ENCODE assay signal across 8 mouse cellular contexts in genomic region chr6:121274356-121274755, GRCm38 (mm10). TPM values are rescaled to one million over a fixed set of nuclear protein-coding genes. Genes with fewer than 3 reads are reported as not detected.
A peak's percentile ranks its signal among the peaks of the same experiment; 100 is the strongest.
DNase-seq lines count a peak whose midpoint lies in the region; ATAC-seq lines count a peak whose summit lies in the region.

No protein-coding gene starts in this region.

- WGBS in limb, embryonic 11.5 days: 82% methylated on average over 3 of the region's 3 CpGs
- WGBS in limb, embryonic 10.5 days: 87% methylated on average over 3 of the region's 3 CpGs

- ATAC-seq in limb, embryonic 11.5 days (ENCODE audit: insufficient number of reproducible peaks, low FRiP score, low TSS enrichment, low read depth): no peak
- no peak for ATAC-seq in erythroid progenitor cell, adult 5-6 weeks (replicated peaks; ENCODE audit: low FRiP score, poor library complexity, severe bottlenecking)

- H3K36me3 ChIP-seq in limb, embryonic 11.5 days (ENCODE audit: control insufficient read depth, insufficient read depth, low read length): no peaks in the 10 kb centered on the region
- H3K36me3 ChIP-seq in limb, embryonic 10.5 days: no peaks in the 10 kb centered on the region

- no peak overlapping the region for H3K4me3 ChIP-seq in limb, embryonic 11.5 days (ENCODE audit: low read depth, low read length)
- H3K4me3 ChIP-seq in limb, embryonic 10.5 days: no peak overlapping the region

- H3K9me3 ChIP-seq in limb, embryonic 11.5 days (ENCODE audit: control insufficient read depth, low read length): no peaks in the 10 kb centered on the region
- no peaks in the 10 kb centered on the region for H3K9me3 ChIP-seq in limb, embryonic 10.5 days (replicated peaks)

- H3K9ac ChIP-seq in limb, embryonic 11.5 days (ENCODE audit: low read length): no peak overlapping the region

- no peak overlapping the region for H3K4me2 ChIP-seq in limb, embryonic 11.5 days (ENCODE audit: low read depth, severe bottlenecking)

- no peaks in the 10 kb centered on the region for H3K27me3 ChIP-seq in limb, embryonic 11.5 days (ENCODE audit: control insufficient read depth, insufficient read depth, low read length)
- H3K27me3 ChIP-seq in limb, embryonic 10.5 days (ENCODE audit: low read depth, poor library complexity, severe bottlenecking): no peaks in the 10 kb centered on the region

- no peak overlapping the region for H3K27ac ChIP-seq in limb, embryonic 11.5 days (replicated peaks; ENCODE audit: low read depth, low read length)
- no peak overlapping the region for H3K27ac ChIP-seq in limb, embryonic 10.5 days

- H3K4me1 ChIP-seq in limb, embryonic 11.5 days (ENCODE audit: control insufficient read depth, insufficient read depth, low read length): no peaks in the 10 kb centered on the region
- no peaks in the 10 kb centered on the region; the same call in 1 of the 2 replicates for H3K4me1 ChIP-seq in limb, embryonic 10.5 days

- DNase-seq in cerebellum, postnatal 10 days: peak; percentile 47 to 57
- no peak for DNase-seq in cerebellum, adult 8-10 months
- peak; percentile 38 for DNase-seq in limb, embryonic 11.5 days (ENCODE audit: low spot score)
- DNase-seq in limb, embryonic 10.5 days (ENCODE audit: low spot score): no peak
- peak; percentile 61 for DNase-seq in brain, adult 2 months (ENCODE audit: low read depth, low spot score)
- DNase-seq in layer of hippocampus, postnatal 10 days (ENCODE audit: low spot score in 2 of 2): peak; percentile 25 to 39
- peak; percentile 23 for DNase-seq in spleen, adult 12 weeks (ENCODE audit: low spot score)

RNA-seq across cellular contexts. Expression of gene Slc6a13, which starts 25.7 kb away (rescaled TPM):
- polyA plus RNA-seq in limb, embryonic 11.5 days (2014; fragmentation: Nextera tagmentation; extraction: Ambion mirVana): 0.81 and 1.3 TPM in 2 replicates
- 1.1 and 1.7 TPM in 2 replicates for polyA plus RNA-seq in limb, embryonic 10.5 days (2016; fragmentation: Nextera tagmentation; extraction: Ambion mirVana)
- total RNA-seq in layer of hippocampus, postnatal 10 days (2021): 10 to 100 TPM; 10.2 to 17.0 TPM
- total RNA-seq in erythroid progenitor cell, adult 5-6 weeks (2015; ENCODE audit: low replicate concordance): 2.2 TPM in 1 of 2 replicates, not detected in the other
- total RNA-seq in erythroid progenitor cell, adult 5-6 weeks (2017; ENCODE audit: low replicate concordance): 3.3 TPM in 1 of 2 replicates, not detected in the other

RNA-seq across cellular contexts. Expression of gene Usp18, which starts 28.6 kb away (rescaled TPM):
- polyA plus RNA-seq in limb, embryonic 11.5 days (2014; fragmentation: Nextera tagmentation; extraction: Ambion mirVana): 0.67 and 0.89 TPM in 2 replicates
- polyA plus RNA-seq in limb, embryonic 10.5 days (2016; fragmentation: Nextera tagmentation; extraction: Ambion mirVana): 0.21 and 0.99 TPM in 2 replicates
- total RNA-seq in layer of hippocampus, postnatal 10 days (2021): not detected
- 23.1 and 29.3 TPM in 2 replicates for total RNA-seq in erythroid progenitor cell, adult 5-6 weeks (2015; ENCODE audit: low replicate concordance)
- total RNA-seq in erythroid progenitor cell, adult 5-6 weeks (2017; ENCODE audit: low replicate concordance): 19.1 and 26.8 TPM in 2 replicates

Comparison
In these comparisons a context has a peak if more than half of its experiments do, and no peak if none do; other contexts are left out.
1. DNase-seq: peak in cerebellum, postnatal 10 days (2 of 2), limb, embryonic 11.5 days (single experiment), brain, adult 2 months (single experiment), layer of hippocampus, postnatal 10 days (2 of 2) and spleen, adult 12 weeks (single experiment); none in cerebellum, adult 8-10 months (single experiment) and limb, embryonic 10.5 days (single experiment).
2. RNA of gene Usp18, which starts 28.6 kb away (total RNA-seq): 19.1 to 29.3 TPM in erythroid progenitor cell, adult 5-6 weeks; not detected in layer of hippocampus, postnatal 10 days; every median in the first group is over 10 times any median in the second.